Comparison of ENCODE assay signal across 8 mouse cellular contexts in genomic region chr2:151994350-151995122, GRCm38 (mm10). TPM values are rescaled to one million over a fixed set of nuclear protein-coding genes. Genes with fewer than 3 reads are reported as not detected.
DNase-seq lines count a peak whose midpoint lies in the region; ATAC-seq and TF ChIP-seq lines count a peak whose summit lies in the region.

No protein-coding gene starts in this region.

- no peaks in the 10 kb centered on the region for H3K4me1 ChIP-seq in cortical plate, adult 2 months (ENCODE audit: control insufficient read depth, insufficient read depth, low read length)
- H3K4me1 ChIP-seq in intestine, embryonic 14.5 days (replicated peaks; ENCODE audit: control insufficient read depth, insufficient read depth, low read length): no peaks in the 10 kb centered on the region

- ATAC-seq in intestine, embryonic 14.5 days (replicated peaks; ENCODE audit: low FRiP score, low TSS enrichment, low read depth): 0 out of 2 replicates have a peak, but pooled peaks have one; percentile 24

- no peaks in the 10 kb centered on the region for H3K36me3 ChIP-seq in intestine, embryonic 14.5 days (ENCODE audit: control insufficient read depth, insufficient read depth, low read length)

- intact Hi-C loops in gastrocnemius, postnatal 14 days (cut with DNase I; ENCODE audit: low total_unique reads): loop anchor here (2.0 to 5.0 kb wide), 3 partner anchors 52 to 117 kb away; no protein-coding TSS in a partner anchor
- intact Hi-C loops in left cerebral cortex, postnatal 36 days (cut with DNase I): loop anchor here (1.0 to 5.0 kb wide), 3 partner anchors 52 to 247 kb away; no protein-coding TSS in a partner anchor

- TF ChIP-seq POLR2A in cortical plate, adult 2 months (IDR thresholded peaks at IDR 0.05; ENCODE audit: extremely low read depth, insufficient read depth, low read length): no peak

- no peaks in the 10 kb centered on the region for H3K9me3 ChIP-seq in intestine, embryonic 14.5 days (ENCODE audit: control insufficient read depth, low read length)

- H3K9ac ChIP-seq in intestine, embryonic 14.5 days (ENCODE audit: low read length): no peak overlapping the region

- peaks cover 33% of the 10 kb centered on the region for H3K27me3 ChIP-seq in intestine, embryonic 14.5 days (replicated peaks; ENCODE audit: control insufficient read depth, insufficient read depth, low read length)

- peak; percentile 92 for TF ChIP-seq CTCF in cortical plate, adult 2 months (IDR thresholded peaks at IDR 0.05; ENCODE audit: extremely low read depth, insufficient read depth, low read length)

- DNase-seq in adrenal gland, adult (ENCODE audit: inconsistent age in 2 of 2, low spot score in 1 of 2): peak; percentile 74 to 93
- peak; percentile 71 for DNase-seq in gastrocnemius, postnatal 14 days
- peak; percentile 92 for DNase-seq in intestine, embryonic 14.5 days (ENCODE audit: low spot score)
- peak; percentile 55 to 78 for DNase-seq in left cerebral cortex, postnatal 36 days (ENCODE audit: low spot score in 2 of 2)
- DNase-seq in mesoderm, embryonic 11.5 days (ENCODE audit: low read depth, low spot score): peak; percentile 83
- peak; percentile 64 for DNase-seq in right cerebral cortex, postnatal 25 days
- DNase-seq in yolk sac, embryonic 10.5 days (ENCODE audit: low spot score): peak; percentile 70

- no peak overlapping the region for H3K4me3 ChIP-seq in cortical plate, adult 2 months (ENCODE audit: insufficient read depth, low read length)
- no peak overlapping the region for H3K4me3 ChIP-seq in intestine, embryonic 14.5 days (ENCODE audit: low read depth, low read length)

- no peak overlapping the region for H3K27ac ChIP-seq in cortical plate, adult 2 months (ENCODE audit: insufficient read depth, low read length)
- H3K27ac ChIP-seq in intestine, embryonic 14.5 days (ENCODE audit: low read depth): no peak overlapping the region

- peak overlapping the region; percentile 33; the same call in 1 of the 2 replicates for H3K4me2 ChIP-seq in intestine, embryonic 14.5 days (ENCODE audit: low read length)

- 9% methylated on average over 22 of the region's 22 CpGs for WGBS in intestine, embryonic 14.5 days

RNA-seq across cellular contexts. Expression of gene Slc52a3, which starts 1.8 kb away (rescaled TPM):
- 3.1 and 3.3 TPM in 2 replicates for polyA plus RNA-seq in cortical plate, adult 2 months (2012; rRNA removed)
- total RNA-seq in gastrocnemius, postnatal 14 days (2021): 1 to 10 TPM; 1.3 to 1.4 TPM
- polyA plus RNA-seq in intestine, embryonic 14.5 days (2014; fragmentation: Nextera tagmentation; extraction: Ambion mirVana): 1.8 and 2.0 TPM in 2 replicates
- total RNA-seq in left cerebral cortex, postnatal 36 days (2021): 1 to 10 TPM; 2.2 to 3.2 TPM

RNA-seq across cellular contexts. Expression of gene Fam110a, which starts 14.5 kb away (rescaled TPM):
- polyA plus RNA-seq in cortical plate, adult 2 months (2012; rRNA removed): 6.6 and 6.9 TPM in 2 replicates
- 1 to 10 TPM; 3.8 to 4.8 TPM for total RNA-seq in gastrocnemius, postnatal 14 days (2021)
- 22.8 and 24.8 TPM in 2 replicates for polyA plus RNA-seq in intestine, embryonic 14.5 days (2014; fragmentation: Nextera tagmentation; extraction: Ambion mirVana)
- 1 to 10 TPM; 7.5 to 8.9 TPM for total RNA-seq in left cerebral cortex, postnatal 36 days (2021)
